Mouse (Mus musculus) myocyte (in vitro differentiated cells): Measurements from ENCODE around the gene Snx29.
"Not testable (repeated sequence)": the region's sequence is repeated elsewhere in the genome, so short reads cannot be mapped to it uniquely, and the experiment has no call there.

Source experiments
- MAX ChIP-seq: IDR thresholded peaks from one replicate; pipeline ENCODE4 v1.6.1; 2011; ENCODE audit warnings: low read depth, mild to moderate bottlenecking, control low read depth
- MYOD1 ChIP-seq, 3 experiments: IDR thresholded peaks; one replicate each; pipeline ENCODE4 v1.6.1; 2011; ENCODE audit warnings: control low read depth in 2 of 3, low read depth in 2 of 3, mild to moderate bottlenecking in 2 of 3, moderate library complexity in 1 of 3; ENCODE audit not compliant: insufficient read length in 2 of 3, control insufficient read depth in 1 of 3
- MYOG ChIP-seq, 3 experiments: IDR thresholded peaks; one replicate each; pipeline ENCODE4 v1.6.1; 2011; ENCODE audit warnings: control low read depth in 2 of 3, low read depth in 2 of 3, mild to moderate bottlenecking in 2 of 3; ENCODE audit not compliant: insufficient read length in 2 of 3, control insufficient read depth in 1 of 3, insufficient read depth in 1 of 3
- POLR2A ChIP-seq: IDR thresholded peaks from one replicate; pipeline ENCODE4 v1.6.1; 2011; ENCODE audit warnings: low read depth, mild to moderate bottlenecking, control low read depth, moderate library complexity; ENCODE audit not compliant: insufficient read length
- POLR2AphosphoS2 ChIP-seq: IDR thresholded peaks from one replicate; pipeline ENCODE4 v1.6.1; 2011; ENCODE audit warnings: low read depth, control low read depth; ENCODE audit not compliant: insufficient read length
- TCF3 ChIP-seq: IDR thresholded peaks from one replicate; pipeline ENCODE4 v1.6.1; 2011; ENCODE audit warnings: low read depth, control low read depth; ENCODE audit not compliant: insufficient read length

DNA sequence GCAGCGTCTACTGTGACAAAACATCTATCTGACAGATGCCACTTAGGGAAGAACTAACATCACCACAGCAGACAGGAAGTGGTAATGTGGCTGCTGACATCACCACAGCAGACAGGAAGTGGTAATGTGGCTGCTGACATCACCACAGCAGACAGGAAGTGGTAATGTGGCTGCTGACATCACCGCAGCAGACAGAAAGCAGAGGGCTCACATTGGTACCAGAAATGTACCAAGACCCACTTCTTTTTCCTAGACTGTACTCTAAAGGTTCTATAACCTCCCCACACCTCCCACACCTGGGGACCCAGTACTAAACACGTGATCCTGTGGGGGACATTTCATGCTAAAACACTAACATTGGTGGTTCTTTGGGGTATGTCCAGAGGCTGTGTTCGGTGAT, 126.0 kb downstream of the Snx29 start:
- not testable (repeated sequence) for TF ChIP-seq POLR2A; MAX; MYOD1 (IDR thresholded peaks at IDR 0.05; ENCODE audit: control insufficient read depth in 1 of 3, insufficient read length in 2 of 3, low read depth in 2 of 3); MYOG (IDR thresholded peaks at IDR 0.05; ENCODE audit: control insufficient read depth in 1 of 3, insufficient read depth in 1 of 3, insufficient read length in 2 of 3, low read depth in 2 of 3); TCF3; POLR2AphosphoS2
